21 mouse cellular contexts compared by ENCODE assay signal in genomic region chr11:115370368-115370767, GRCm38 (mm10). TPM values are rescaled to one million over a fixed set of nuclear protein-coding genes. Genes with fewer than 3 reads are reported as not detected.
"Had no signal": no experiment of that assay in that cellular context is flagged by ENCODE, and none has a peak within 500 bp of the region (broad histone marks: within the 10 kb centered on the region; RNA-seq: fewer than 3 reads in every experiment).

No protein-coding gene starts in this region.

- DNase-seq: retina, postnatal 1 day; right cerebral cortex, adult 18-20 months; right cerebral cortex, postnatal 14 days; right cerebral cortex, postnatal 4 days; spleen, adult 18-20 months; thymus, adult 18-20 months; thymus, adult 2 months; thymus, postnatal 14 days; thymus, postnatal 25 days; thymus, postnatal 36 days; thymus, postnatal 4 days had no signal

- H3K36me3 ChIP-seq: neural tube, embryonic 12.5 days; neural tube, embryonic 13.5 days; neural tube, embryonic 15.5 days; stomach, embryonic 15.5 days had no signal

- H3K9me3 ChIP-seq: neural tube, embryonic 12.5 days; neural tube, embryonic 13.5 days; neural tube, embryonic 15.5 days; stomach, embryonic 15.5 days had no signal

- H3K9ac ChIP-seq: neural tube, embryonic 12.5 days; neural tube, embryonic 13.5 days; neural tube, embryonic 15.5 days; stomach, embryonic 15.5 days had no signal

- H3K4me3 ChIP-seq: neural tube, embryonic 12.5 days; neural tube, embryonic 13.5 days; neural tube, embryonic 15.5 days; stomach, embryonic 15.5 days had no signal

- H3K27ac ChIP-seq: neural tube, embryonic 12.5 days; neural tube, embryonic 13.5 days; neural tube, embryonic 15.5 days; stomach, embryonic 15.5 days; stomach, postnatal 0 days had no signal

RNA-seq across cellular contexts. Expression of gene Otop3, which starts 35.8 kb away (rescaled TPM):
- total RNA-seq: neutrophil, adult 5-6 weeks had no signal
- polyA plus RNA-seq: spleen, adult 2 months; thymus, postnatal 0 days; urinary bladder, adult 2 months had no signal

RNA-seq across cellular contexts. Expression of gene Ush1g, which starts 48.5 kb away (rescaled TPM):
- total RNA-seq: neutrophil, adult 5-6 weeks had no signal
- polyA plus RNA-seq: stomach, embryonic 14.5 days; thymus, postnatal 0 days; urinary bladder, adult 2 months had no signal
